Mouse (Mus musculus) ES-Bruce4 (cell line): Measurements from ENCODE around the gene Ctnna3. TPM values are rescaled to one million over a fixed set of nuclear protein-coding genes. Genes with fewer than 3 reads are reported as not detected.

Source experiments
- H3K27ac ChIP-seq: 2 replicates; pipeline ENCODE4 v1.5.1; 2012; ENCODE audit warnings: low read length, inconsistent platforms; ENCODE audit not compliant: insufficient read depth
- H3K27me3 ChIP-seq: 2 replicates; pipeline ENCODE4 v1.6.1; 2012; ENCODE audit warnings: mild to moderate bottlenecking, low read length, inconsistent platforms; ENCODE audit not compliant: control insufficient read depth, poor library complexity, insufficient read depth, severe bottlenecking
- H3K36me3 ChIP-seq: 2 replicates; pipeline ENCODE4 v1.6.1; 2012; ENCODE audit warnings: inconsistent platforms, mild to moderate bottlenecking, low read length, moderate library complexity; ENCODE audit not compliant: control insufficient read depth, poor library complexity, insufficient read depth, severe bottlenecking
- H3K4me1 ChIP-seq: one replicate; pipeline ENCODE4 v1.8.1; 2011; ENCODE audit warnings: low read length; ENCODE audit not compliant: control insufficient read depth, insufficient read depth
- H3K4me3 ChIP-seq: 2 replicates; pipeline ENCODE4 v1.5.1; 2011; ENCODE audit warnings: low read depth, mild to moderate bottlenecking, low read length
- H3K9ac ChIP-seq: 2 replicates; pipeline ENCODE4 v1.6.1; 2012; ENCODE audit warnings: low read depth, mild to moderate bottlenecking, inconsistent platforms; ENCODE audit not compliant: poor library complexity, severe bottlenecking
- H3K9me3 ChIP-seq: replicated peaks from 2 replicates; pipeline ENCODE4 v1.6.1; 2012; ENCODE audit warnings: mild to moderate bottlenecking, low read length, inconsistent platforms; ENCODE audit not compliant: control insufficient read depth, poor library complexity, insufficient read depth, severe bottlenecking
- CTCF ChIP-seq: IDR thresholded peaks from one replicate; pipeline ENCODE4 v1.8.1; 2011; ENCODE audit warnings: low read depth, low read length
- EP300 ChIP-seq: IDR thresholded peaks from 2 replicates; pipeline ENCODE4 v1.6.1; 2011; ENCODE audit warnings: low read depth, low read length; ENCODE audit not compliant: insufficient read depth
- POLR2A ChIP-seq: IDR thresholded peaks from one replicate; pipeline ENCODE4 v1.8.1; 2011; ENCODE audit warnings: low read length; ENCODE audit not compliant: insufficient read depth
- polyA plus RNA-seq: library from polyadenylated mRNA; stranded (reverse); fragments of >200 nt; gene quantifications from 2 replicates; pipeline ENCODE4 v1.2.4, GENCODE M21; 2011; ENCODE audit warnings: low read depth; ENCODE audit not compliant: missing spikeins, insufficient read depth, insufficient read length

The Ctnna3 gene
- polyA plus RNA-seq, 1 experiment, result not detected

- Histone ChIP-seq H3K36me3 (no peaks in the 10 kb centered on the region), H3K9me3 (no peaks in the 10 kb centered on the region), H3K4me1 (no peaks in the 10 kb centered on the region), H3K27me3 (no peaks in the 10 kb centered on the region; the same call in 1 of the 2 replicates), H3K27ac (no peak within 1 kb of the TSS), H3K9ac (no peak within 1 kb of the TSS), H3K4me3 (no peak within 1 kb of the TSS)
- TF ChIP-seq EP300 (no peak), CTCF (no peak), POLR2A (no peak)
These were observed 497.4 kb downstream of the Ctnna3 start, which contains the start of gene Gm10118 for GRCm38 (mm10) chr10:63927334-63927733. TSS of gene Gm10118 (minus strand) at chr10:63927434.

- H3K4me1 ChIP-seq, result no peaks in the 10 kb centered on the region
- H3K9ac ChIP-seq, result no peak overlapping the region
- H3K9me3 ChIP-seq, result no peaks in the 10 kb centered on the region
- H3K36me3 ChIP-seq, result no peaks in the 10 kb centered on the region
- H3K27me3 ChIP-seq, result no peaks in the 10 kb centered on the region; the same call in 1 of the 2 replicates
- TF ChIP-seq EP300, result no peak
- no peak for TF ChIP-seq POLR2A
- TF ChIP-seq CTCF, result no peak
- no peak overlapping the region for H3K27ac ChIP-seq
- no peak overlapping the region for H3K4me3 ChIP-seq
These were observed 504.0 kb downstream of the Ctnna3 start for GRCm38 (mm10) chr10:63933946-63934345.

- TF ChIP-seq POLR2A, result no peak
- no peak for TF ChIP-seq CTCF
- TF ChIP-seq EP300, result no peak
- no peaks in the 10 kb centered on the region for H3K9me3 ChIP-seq
- no peaks in the 10 kb centered on the region for H3K27me3 ChIP-seq
- H3K9ac ChIP-seq, result no peak overlapping the region
- H3K4me1 ChIP-seq, result no peaks in the 10 kb centered on the region
- no peaks in the 10 kb centered on the region for H3K36me3 ChIP-seq
- no peak overlapping the region for H3K27ac ChIP-seq
- H3K4me3 ChIP-seq, result no peak overlapping the region
These were observed 515.6 kb downstream of the Ctnna3 start for GRCm38 (mm10) chr10:63945534-63945933.

GRCm38 (mm10) chr10:63947266-63947665 is 517.4 kb downstream of the Ctnna3 start:
- no peaks in the 10 kb centered on the region for H3K4me1 ChIP-seq
- H3K9me3 ChIP-seq, result no peaks in the 10 kb centered on the region
- H3K9ac ChIP-seq, result no peak overlapping the region
- H3K36me3 ChIP-seq, result no peaks in the 10 kb centered on the region
- H3K4me3 ChIP-seq, result no peak overlapping the region
- H3K27me3 ChIP-seq, result no peaks in the 10 kb centered on the region
- TF ChIP-seq CTCF (no peak), POLR2A (no peak), EP300 (no peak)
- no peak overlapping the region for H3K27ac ChIP-seq

- Histone ChIP-seq H3K9ac (no peak overlapping the region), H3K9me3 (no peaks in the 10 kb centered on the region), H3K27ac (no peak overlapping the region), H3K36me3 (no peaks in the 10 kb centered on the region), H3K4me1 (no peaks in the 10 kb centered on the region), H3K4me3 (no peak overlapping the region), H3K27me3 (no peaks in the 10 kb centered on the region)
- no peak for TF ChIP-seq POLR2A
- no peak for TF ChIP-seq EP300
- TF ChIP-seq CTCF, result no peak
These were observed 521.0 kb downstream of the Ctnna3 start for GRCm38 (mm10) chr10:63950867-63951266.

DNA sequence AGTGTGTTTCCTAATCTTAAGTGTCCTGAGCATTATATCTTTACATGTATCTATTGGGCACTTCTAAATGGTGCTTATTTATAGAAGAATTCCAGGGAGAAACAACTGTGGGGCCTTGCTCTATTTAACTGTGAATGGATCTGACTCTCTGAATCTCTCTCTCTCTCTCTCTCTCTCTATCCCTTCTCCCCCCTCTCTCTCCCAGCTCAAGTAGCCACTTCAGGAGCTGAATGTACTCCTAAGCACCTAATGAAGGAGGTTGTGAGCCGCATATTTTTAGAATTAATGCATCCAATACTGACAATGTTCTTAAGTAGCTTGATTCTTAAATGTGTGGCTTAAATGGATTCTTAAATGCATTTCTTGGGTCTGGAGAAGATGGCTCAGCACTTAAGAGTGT is 521.6 kb downstream of the Ctnna3 start:
- Histone ChIP-seq H3K9me3 (no peaks in the 10 kb centered on the region), H3K9ac (no peak overlapping the region), H3K36me3 (no peaks in the 10 kb centered on the region), H3K4me1 (no peaks in the 10 kb centered on the region), H3K27me3 (no peaks in the 10 kb centered on the region), H3K4me3 (no peak overlapping the region), H3K27ac (no peak overlapping the region)
- TF ChIP-seq CTCF, result no peak
- no peak for TF ChIP-seq EP300
- TF ChIP-seq POLR2A, result no peak
